Mouse (Mus musculus) lung, adult 2 months (tissue): ENCODE measurements around the gene Pde4d. TPM values are rescaled to one million over a fixed set of nuclear protein-coding genes. Genes with fewer than 3 reads are reported as not detected.

ENCODE experiments used
- DNase-seq: peaks from one replicate; pipeline ENCODE4 v3.0.0; 2022
- H3K4me1 ChIP-seq: fragments of 200-500 bp; 2 replicates; pipeline ENCODE4 v1.6.1; 2011; ENCODE audit warnings: low read length; ENCODE audit not compliant: control insufficient read depth, insufficient read depth
- H3K4me3 ChIP-seq: fragments of 200-500 bp; replicated peaks from 2 replicates; pipeline ENCODE3; 2011; ENCODE audit warnings: low read depth, mild to moderate bottlenecking, control low read depth, low read length; ENCODE audit errors: extremely low read depth
- CTCF ChIP-seq: fragments of 200-500 bp; IDR thresholded peaks from 2 replicates; pipeline ENCODE4 v1.5.1; 2011; ENCODE audit warnings: mild to moderate bottlenecking, low read length, control low read depth; ENCODE audit not compliant: insufficient read depth
- POLR2A ChIP-seq: fragments of 200-500 bp; IDR thresholded peaks from 2 replicates; pipeline ENCODE4 v1.6.1; 2011; ENCODE audit warnings: low read depth, mild to moderate bottlenecking, control low read depth, low read length, borderline replicate concordance; ENCODE audit errors: extremely low read depth
- WGBS: fragments of 180-500 bp; shearing (Covaris S2); methylation state at CpG from one replicate; pipeline ENCODE4 v1.1.7; 2018; 5-methylcytosine and 5-hydroxymethylcytosine counted together
- polyA plus RNA-seq: library from polyadenylated mRNA; depleted of rRNA; stranded (reverse); fragments of >200 nt; gene quantifications from 2 replicates; pipeline ENCODE4 v1.2.3, GENCODE M21; 2012

Pde4d gene
- polyA plus RNA-seq, 1 experiment, result 20.0 TPM

DNA sequence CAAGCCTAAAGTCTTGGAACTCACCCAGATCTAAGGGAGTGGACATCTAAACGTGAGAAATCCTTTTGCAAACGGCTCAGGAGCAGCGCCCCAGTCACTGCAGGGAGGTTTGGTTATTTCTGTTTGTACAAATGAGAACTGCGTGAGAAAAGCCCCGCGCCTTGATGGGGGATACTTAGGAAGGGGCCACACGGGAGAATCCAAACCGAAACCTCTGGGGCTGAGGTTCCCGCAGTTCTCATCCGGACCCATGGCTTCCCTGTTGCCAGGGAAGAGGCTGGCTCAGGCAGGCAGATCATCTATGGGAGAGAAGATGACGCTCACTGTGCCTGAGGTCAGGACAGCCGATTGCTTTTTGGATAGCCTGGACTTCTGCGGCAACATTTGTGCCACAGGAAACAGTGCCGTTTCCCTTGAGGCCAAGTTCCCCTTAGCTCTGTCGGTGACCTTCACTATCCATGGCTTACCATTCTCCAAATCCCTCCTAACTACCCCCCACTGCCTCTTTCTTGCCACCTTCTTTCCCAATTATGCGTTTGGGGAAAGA is 762.3 kb downstream of the Pde4d start:
- no peak for TF ChIP-seq POLR2A
- TF ChIP-seq CTCF, result no peak

DNA sequence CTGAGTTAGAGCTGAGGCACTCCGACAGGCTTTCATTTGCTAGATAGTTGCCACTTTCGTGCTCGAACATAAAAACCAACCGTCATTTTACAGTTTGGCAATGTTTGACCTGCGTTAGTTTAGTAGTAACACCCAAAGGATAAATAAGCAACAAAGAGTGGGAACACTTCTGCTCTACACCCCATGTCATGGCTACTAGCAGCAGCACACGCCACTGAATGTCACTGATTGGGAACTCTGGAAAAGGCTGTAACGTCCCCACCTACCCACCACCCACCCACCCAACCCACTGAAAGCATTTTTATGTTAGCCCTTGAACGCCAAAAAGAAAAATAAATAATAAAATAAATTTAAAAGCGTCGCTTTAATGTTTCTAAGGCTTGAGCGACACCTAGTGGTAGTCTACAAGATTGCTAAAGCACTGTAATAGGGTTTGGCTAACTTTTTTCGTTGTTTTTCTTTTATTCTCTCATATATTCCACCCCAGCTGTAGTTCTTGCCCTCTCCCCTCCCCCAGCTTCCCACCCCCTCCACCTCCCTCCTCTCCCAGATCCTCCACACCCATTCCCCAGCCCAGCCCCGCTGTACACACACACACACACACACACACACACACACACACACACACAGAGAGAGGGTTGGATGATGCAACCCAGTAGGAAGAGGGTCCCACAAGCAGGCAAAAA is 763.2 kb downstream of the Pde4d start:
- WGBS, result 14% methylated on average over 13 of the region's 13 CpGs
- H3K4me1 ChIP-seq, result no peaks in the 10 kb centered on the region
- no peak for TF ChIP-seq CTCF
- no peak for TF ChIP-seq POLR2A
- peak overlapping the region; percentile 2 for H3K4me3 ChIP-seq
- DNase-seq, result no peak

More for the DNA sequence above, 762.3 kb downstream of the Pde4d start:
- no peak for DNase-seq
- WGBS, result 20% methylated on average over 16 of the region's 16 CpGs
- H3K4me1 ChIP-seq, result no peaks in the 10 kb centered on the region
- H3K4me3 ChIP-seq, result peak overlapping the region; percentile 45

DNA sequence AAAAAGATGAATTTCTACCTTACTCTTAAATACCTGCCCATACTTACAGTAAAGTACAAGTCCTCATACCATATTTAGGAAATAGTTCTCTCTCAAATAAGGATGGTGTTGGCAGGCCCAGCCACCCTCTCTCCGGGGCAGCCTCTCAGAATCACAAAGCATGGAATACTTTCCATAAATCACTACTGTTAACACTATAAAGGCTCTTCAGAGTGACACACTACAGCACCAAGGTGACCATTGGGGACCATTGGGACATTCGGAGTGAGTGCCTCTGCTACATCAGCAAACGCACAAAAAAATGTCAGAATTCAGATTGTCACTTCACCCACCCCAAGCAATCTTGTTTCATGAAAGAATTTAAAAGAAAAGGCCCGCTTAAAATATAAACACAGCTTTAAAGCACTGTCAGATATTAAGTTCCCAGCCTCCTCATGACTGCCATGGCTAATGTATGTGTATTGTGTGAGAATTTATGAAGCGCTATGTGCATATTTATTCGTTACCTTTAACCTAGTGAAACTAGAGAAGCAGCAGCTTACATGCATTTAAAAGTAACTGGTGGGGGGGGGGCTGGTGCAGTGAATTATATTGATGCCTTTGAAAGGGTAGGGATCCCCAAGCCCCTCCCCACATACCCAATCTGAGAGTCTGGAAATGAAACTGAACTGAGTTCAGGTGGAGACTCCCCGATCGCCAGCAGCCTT is 769.4 kb downstream of the Pde4d start:
- 68% methylated on average over 8 of the region's 8 CpGs for WGBS
- TF ChIP-seq CTCF (no peak), POLR2A (no peak)
- Histone ChIP-seq H3K4me3 (no peak overlapping the region), H3K4me1 (no peaks in the 10 kb centered on the region)
- no peak for DNase-seq

DNA sequence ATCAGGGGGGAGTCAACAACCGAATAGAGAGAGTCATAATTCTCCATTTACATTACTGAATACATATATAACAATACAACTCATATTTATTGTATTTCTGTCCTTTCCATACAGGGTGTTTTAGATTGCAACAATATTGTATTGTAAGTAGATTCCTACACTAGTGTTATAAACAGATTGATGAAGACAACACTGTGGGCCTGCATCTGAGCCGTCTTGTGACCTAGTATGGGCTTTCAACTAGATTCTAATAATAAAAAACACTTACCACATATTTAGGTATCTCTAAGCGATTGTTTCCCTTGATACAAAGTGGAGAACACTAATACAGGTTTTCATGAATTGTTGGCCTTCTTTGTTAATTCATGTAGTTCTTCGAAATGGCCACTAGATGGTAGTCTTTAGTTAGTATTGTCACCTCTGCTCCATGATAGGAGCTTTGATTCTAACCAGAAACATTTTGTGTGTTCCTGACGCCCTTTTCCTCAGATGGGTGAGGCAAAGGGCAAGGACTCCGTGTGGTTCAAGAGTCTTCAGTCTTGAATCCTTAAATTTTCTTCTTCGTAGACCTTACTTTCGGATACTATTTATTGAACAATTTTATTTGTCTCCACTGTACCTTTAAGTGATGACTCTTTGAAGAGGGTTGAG is 779.3 kb downstream of the Pde4d start:
- no peak for DNase-seq
- 12% methylated on average over 8 of the region's 8 CpGs for WGBS
- peak overlapping the region; percentile 66 for H3K4me3 ChIP-seq
- TF ChIP-seq POLR2A (no peak), CTCF (peak; percentile 17; the same call in 1 of the 2 replicates)
- peaks cover 16% of the 10 kb centered on the region for H3K4me1 ChIP-seq

DNA sequence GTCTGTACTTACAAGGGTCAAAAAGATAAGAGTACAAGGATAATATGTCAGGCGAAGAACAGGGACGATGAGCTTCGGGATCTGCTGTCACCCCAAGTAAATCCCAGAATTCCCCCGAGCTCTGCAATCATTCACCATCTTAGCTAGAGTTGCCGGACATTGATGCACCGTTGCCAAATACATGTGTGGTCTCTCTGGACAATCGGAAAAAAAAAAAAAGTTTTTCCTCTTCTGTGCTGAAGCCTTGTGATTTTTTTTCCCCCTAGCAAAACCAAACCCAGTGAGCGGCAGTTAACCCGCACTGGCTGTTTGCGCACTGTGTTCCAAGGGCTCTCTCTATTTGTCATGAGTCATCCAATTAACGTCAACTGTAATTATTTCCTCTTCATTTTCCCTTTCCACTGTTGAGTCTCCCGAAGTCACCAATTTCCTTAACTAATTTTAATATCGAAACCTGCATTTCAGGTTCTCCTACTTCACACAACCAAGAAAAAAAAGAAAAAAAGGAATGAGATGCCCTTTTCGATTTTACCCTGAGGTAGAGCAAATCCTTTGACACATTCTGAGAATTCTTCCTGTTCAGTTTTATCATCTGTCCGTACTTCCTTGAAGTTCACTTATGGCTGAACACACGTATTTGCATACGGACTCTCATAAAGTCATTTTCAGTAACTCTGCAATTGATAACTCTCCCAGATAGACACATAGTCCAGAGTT is 780.0 kb downstream of the Pde4d start:
- H3K4me3 ChIP-seq, result peak overlapping the region; percentile 66
- peak; percentile 28 for DNase-seq
- H3K4me1 ChIP-seq, result peaks cover 16% of the 10 kb centered on the region
- WGBS, result 7% methylated on average over 17 of the region's 17 CpGs
- TF ChIP-seq POLR2A, result no peak
- TF ChIP-seq CTCF, result no peak

DNA sequence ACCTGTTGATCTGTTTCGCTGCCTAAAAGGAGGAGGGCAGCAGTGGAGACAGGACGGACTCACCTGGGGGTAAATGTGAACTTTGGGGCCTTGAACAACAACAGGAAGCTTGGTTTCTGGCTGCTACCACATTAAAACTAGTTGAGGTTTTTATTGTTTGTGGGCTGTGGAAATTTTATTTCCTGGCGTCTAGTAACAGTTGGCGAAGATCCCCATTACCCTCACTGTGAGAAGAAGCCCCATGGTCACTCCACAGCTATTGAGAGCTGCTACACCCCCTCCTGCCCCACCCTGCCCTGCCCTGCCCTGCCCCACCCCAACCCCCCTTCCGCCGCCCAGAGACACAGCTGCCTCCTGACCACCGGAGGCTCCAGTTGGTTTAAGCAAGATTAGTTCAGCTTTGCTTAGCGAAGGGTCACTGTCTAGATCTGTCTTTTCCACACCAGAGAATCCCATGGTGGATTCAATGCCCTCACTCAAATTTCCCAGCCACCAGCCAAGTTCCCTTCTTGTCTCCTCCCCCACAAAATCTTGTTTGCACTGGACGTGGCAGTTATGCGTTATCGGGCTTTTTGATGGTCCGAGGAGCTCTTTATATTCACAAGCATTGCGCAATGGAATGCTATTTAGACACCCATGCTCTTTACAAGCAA is 780.7 kb downstream of the Pde4d start:
- peaks cover 16% of the 10 kb centered on the region for H3K4me1 ChIP-seq
- peak overlapping the region; percentile 39 for H3K4me3 ChIP-seq
- WGBS, result 32% methylated on average over 13 of the region's 13 CpGs
- TF ChIP-seq CTCF, result no peak
- TF ChIP-seq POLR2A, result no peak
- DNase-seq, result no peak

DNA sequence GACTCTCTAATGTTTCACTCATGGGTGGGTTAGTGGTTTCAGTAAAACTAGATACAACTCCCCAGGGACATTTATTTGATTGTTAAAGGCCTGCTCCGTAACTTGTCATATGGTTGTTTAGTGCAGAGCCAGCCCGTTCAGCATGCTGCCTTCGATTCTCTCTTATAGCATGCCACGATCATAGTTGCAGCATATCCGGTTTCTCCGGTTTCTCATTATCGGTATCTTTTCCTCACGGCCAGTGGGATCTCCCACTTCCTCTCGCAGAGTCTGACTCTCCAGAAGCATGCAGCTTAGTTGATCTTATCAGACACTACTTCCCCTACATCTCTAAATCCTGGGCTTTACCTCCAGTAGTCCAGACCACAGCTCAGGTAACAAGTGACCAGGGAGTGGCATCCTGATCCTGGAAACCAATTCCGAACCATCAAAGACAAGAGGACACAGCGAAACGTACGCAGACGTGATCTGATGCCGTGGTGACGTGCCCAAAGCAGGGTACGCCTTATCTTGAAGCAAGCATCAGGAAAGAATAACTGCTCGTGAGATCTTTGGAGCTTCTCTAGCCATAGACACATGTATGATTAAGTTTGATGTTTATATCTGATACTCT is 782.2 kb downstream of the Pde4d start:
- TF ChIP-seq CTCF (no peak), POLR2A (peak; percentile 17; the same call in 1 of the 2 replicates)
- 33% methylated on average over 18 of the region's 18 CpGs for WGBS
- Histone ChIP-seq H3K4me1 (peaks cover 16% of the 10 kb centered on the region), H3K4me3 (peak overlapping the region; percentile 19)
- DNase-seq, result no peak

DNA sequence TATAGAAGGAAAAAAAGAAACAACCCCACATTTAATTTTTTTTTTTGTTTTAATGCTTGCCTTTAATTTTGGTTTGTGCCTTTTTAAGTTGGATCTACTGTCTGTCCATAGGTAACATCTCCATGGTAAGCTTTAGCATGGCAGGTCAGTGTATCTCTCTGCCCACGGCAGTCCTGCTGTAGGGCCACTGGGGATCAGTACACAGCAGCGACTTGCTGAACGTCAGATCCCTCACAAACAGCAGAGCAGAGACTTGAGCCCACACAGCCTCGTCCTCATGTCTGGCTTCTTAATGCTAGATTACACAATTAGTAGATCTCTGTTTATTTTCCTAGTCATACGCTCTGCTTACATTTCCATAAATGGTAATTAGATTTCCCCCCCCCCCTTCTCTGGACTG is 782.8 kb downstream of the Pde4d start:
- DNase-seq, result no peak

DNA sequence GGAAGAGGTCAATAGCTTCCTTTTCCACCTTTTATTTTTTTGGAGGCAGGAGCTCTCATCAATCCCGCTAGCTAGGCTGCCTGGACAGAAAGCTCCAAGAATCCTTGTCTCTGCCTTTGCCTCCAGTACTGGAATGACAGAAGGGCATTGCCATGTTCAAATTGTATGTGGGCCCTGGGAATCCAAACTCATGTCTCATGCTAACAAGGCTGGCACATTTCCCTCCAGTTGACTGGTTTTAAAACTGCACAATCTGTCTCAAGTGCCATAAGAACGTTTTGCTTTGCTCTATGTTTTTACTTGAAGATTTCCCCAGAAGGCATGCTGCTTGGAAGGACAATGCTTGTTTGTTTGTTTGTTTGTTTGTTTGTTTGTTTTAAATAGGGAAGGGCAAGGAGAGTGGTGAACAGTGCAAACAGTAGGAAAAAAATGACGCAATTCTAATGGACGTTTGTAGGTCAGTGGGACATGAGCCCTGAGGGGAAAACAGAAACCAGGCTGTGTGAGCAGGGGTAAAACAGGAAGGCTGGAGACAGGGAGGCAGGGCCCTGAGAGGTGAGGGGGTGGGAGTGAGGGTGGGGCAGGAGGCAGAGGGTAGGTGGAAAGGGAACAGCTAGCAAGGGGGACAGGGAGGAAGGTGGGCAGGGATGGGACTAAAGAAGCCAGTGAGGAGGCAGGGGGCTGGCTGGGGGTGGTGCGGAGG is 784.3 kb downstream of the Pde4d start:
- no peak overlapping the region for H3K4me3 ChIP-seq
- peaks cover 16% of the 10 kb centered on the region for H3K4me1 ChIP-seq
- no peak for TF ChIP-seq POLR2A
- no peak for TF ChIP-seq CTCF
- DNase-seq, result no peak
- 44% methylated on average over 5 of the region's 5 CpGs for WGBS

More for the DNA sequence above, 782.8 kb downstream of the Pde4d start:
- peaks cover 16% of the 10 kb centered on the region for H3K4me1 ChIP-seq
- no peak for TF ChIP-seq POLR2A
- TF ChIP-seq CTCF, result no peak
- H3K4me3 ChIP-seq, result no peak overlapping the region
- WGBS, result 42% methylated on average over 5 of the region's 5 CpGs
